Mouse (Mus musculus) embryonic facial prominence, embryonic 14.5 days (tissue): ENCODE measurements around the gene Casq1. TPM values are rescaled to one million over a fixed set of nuclear protein-coding genes. Genes with fewer than 3 reads are reported as not detected.
"Not testable (repeated sequence)": the region's sequence is repeated elsewhere in the genome, so short reads cannot be mapped to it uniquely, and the experiment has no call there.

Experiments used
- ATAC-seq: fragments of 200-750 bp; cut with Nextera tagmentation; 2 replicates; pipeline ENCODE4 v1.8.0; 2017; ENCODE audit warnings: low read depth, moderate number of reproducible peaks, moderate TSS enrichment
- DNase-seq: peaks from one replicate; pipeline ENCODE4 v3.0.0-alpha.2; 2015; ENCODE audit warnings: low spot score
- H3K27ac ChIP-seq: fragments of 300-500 bp; sonication (generic); replicated peaks from 2 replicates; pipeline ENCODE4 v1.5.1; 2014; ENCODE audit warnings: low read depth, mild to moderate bottlenecking, low read length, moderate library complexity
- H3K27me3 ChIP-seq: fragments of 300-500 bp; sonication (generic); replicated peaks from 2 replicates; pipeline ENCODE4 v1.6.1; 2014; ENCODE audit warnings: low read length; ENCODE audit not compliant: control insufficient read depth, insufficient read depth
- H3K36me3 ChIP-seq: fragments of 300-500 bp; sonication (generic); 2 replicates; pipeline ENCODE4 v1.6.1; 2014; ENCODE audit warnings: low read length, mixed read lengths; ENCODE audit not compliant: control insufficient read depth, insufficient read depth
- H3K4me1 ChIP-seq: fragments of 300-500 bp; sonication (generic); 2 replicates; pipeline ENCODE4 v1.6.1; 2014; ENCODE audit warnings: antibody characterized with exemption, low read length; ENCODE audit not compliant: control insufficient read depth, insufficient read depth
- H3K4me2 ChIP-seq: fragments of 300-500 bp; sonication (generic); 2 replicates; pipeline ENCODE4 v1.6.1; 2014; ENCODE audit warnings: low read depth, mild to moderate bottlenecking, low read length, moderate library complexity, mixed read lengths
- H3K4me3 ChIP-seq: fragments of 300-500 bp; sonication (generic); 2 replicates; pipeline ENCODE4 v1.5.1; 2014; ENCODE audit warnings: low read depth, mild to moderate bottlenecking, low read length
- H3K9ac ChIP-seq: fragments of 300-500 bp; sonication (generic); 2 replicates; pipeline ENCODE4 v1.6.1; 2014; ENCODE audit warnings: low read depth, mild to moderate bottlenecking, low read length, moderate library complexity, mixed read lengths
- H3K9me3 ChIP-seq: fragments of 300-500 bp; sonication (generic); 2 replicates; pipeline ENCODE4 v1.6.1; 2016; ENCODE audit warnings: low read length; ENCODE audit not compliant: control insufficient read depth
- WGBS: fragments of 180-500 bp; shearing (Covaris S2); extraction: QIAGEN DNeasy Blood & Tissue Kit; methylation state at CpG from one replicate; pipeline ENCODE4 v1.1.7; 2014; 5-methylcytosine and 5-hydroxymethylcytosine counted together
- polyA plus RNA-seq: library from polyadenylated mRNA; unstranded; fragments of >200 nt; fragmentation: Nextera tagmentation; extraction: Ambion mirVana; gene quantifications from 2 replicates; pipeline ENCODE4 v1.2.1, GENCODE M21; 2014

Casq1 gene
- 39.4 and 74.3 TPM in 2 replicates for polyA plus RNA-seq

GRCm38 (mm10) chr1:172219451-172220406 lies at the start of gene Casq1:
TSS of gene Casq1 (minus strand) at chr1:172219868.
- H3K4me1 ChIP-seq = peaks cover 38% of the 10 kb centered on the region
- WGBS = 80% methylated on average over 18 of the region's 19 CpGs
- H3K36me3 ChIP-seq = no peaks in the 10 kb centered on the region
- H3K27ac ChIP-seq = peak within 1 kb of the TSS; percentile 92
- 0 out of 2 replicates have a peak within 1 kb of the TSS, but pooled peaks have one; percentile 10 for H3K4me2 ChIP-seq
- H3K27me3 ChIP-seq = no peaks in the 10 kb centered on the region
- no peak within 1 kb of the TSS for H3K4me3 ChIP-seq
- DNase-seq (no peak), ATAC-seq (no peak)
- no peaks in the 10 kb centered on the region for H3K9me3 ChIP-seq
- H3K9ac ChIP-seq = peak within 1 kb of the TSS; percentile 15; the same call in 1 of the 2 replicates

DNA sequence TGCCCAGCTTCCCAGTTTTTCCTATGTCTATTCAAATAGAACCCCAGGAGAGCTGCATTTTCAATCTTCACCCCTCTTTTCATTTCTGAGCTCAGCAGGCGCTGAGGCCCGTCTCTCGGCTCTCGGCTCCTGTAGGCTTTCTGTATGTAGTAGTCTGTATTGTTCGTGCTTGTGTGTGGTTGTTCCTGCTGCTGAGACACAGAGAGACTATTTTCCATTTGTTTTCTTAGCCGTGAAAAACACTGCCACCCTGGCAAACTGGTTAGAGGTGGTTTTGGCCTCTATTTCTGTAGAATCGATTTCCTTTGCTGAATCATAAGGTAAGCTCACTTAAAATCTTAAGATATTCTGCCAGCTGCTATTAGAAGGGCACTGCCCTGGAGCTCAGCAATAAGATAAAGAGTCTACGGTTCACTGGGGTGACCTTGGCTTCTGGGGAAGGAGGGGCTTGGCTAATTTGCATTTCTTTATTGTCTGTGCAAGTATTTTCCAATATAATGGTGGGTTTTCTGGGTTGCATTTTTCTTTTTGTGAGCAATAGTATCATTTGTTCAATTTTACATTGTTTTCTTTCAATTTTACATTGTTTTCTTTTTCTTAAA lies 41.9 kb upstream of the Casq1 start, which contains the start of gene Igsf8:
Gene Igsf8 (plus strand): TSS at position 165 of the 602 bp plus-strand sequence.
- no peaks in the 10 kb centered on the region for H3K36me3 ChIP-seq
- H3K27me3 ChIP-seq = no peaks in the 10 kb centered on the region
- 52% methylated on average over 8 of the region's 8 CpGs for WGBS
- H3K4me3 ChIP-seq = no peak within 1 kb of the TSS
- no peaks in the 10 kb centered on the region for H3K9me3 ChIP-seq
- no peak within 1 kb of the TSS for H3K9ac ChIP-seq
- DNase-seq = no peak
- no peak within 1 kb of the TSS for H3K27ac ChIP-seq
- ATAC-seq = no peak
- no peak within 1 kb of the TSS for H3K4me2 ChIP-seq
- H3K4me1 ChIP-seq = no peaks in the 10 kb centered on the region

GRCm38 (mm10) chr1:172258314-172258713 lies 38.6 kb upstream of the Casq1 start, which contains the start of gene Atp1a4:
TSS of gene Atp1a4 (minus strand) at chr1:172258414.
- Histone ChIP-seq H3K9ac (no peak within 1 kb of the TSS), H3K27me3 (no peaks in the 10 kb centered on the region), H3K4me1 (no peaks in the 10 kb centered on the region), H3K36me3 (no peaks in the 10 kb centered on the region), H3K27ac (no peak within 1 kb of the TSS), H3K4me3 (no peak within 1 kb of the TSS), H3K9me3 (no peaks in the 10 kb centered on the region), H3K4me2 (no peak within 1 kb of the TSS)
- 88% methylated on average over 6 of the region's 6 CpGs for WGBS
- no peak for DNase-seq
- no peak for ATAC-seq

DNA sequence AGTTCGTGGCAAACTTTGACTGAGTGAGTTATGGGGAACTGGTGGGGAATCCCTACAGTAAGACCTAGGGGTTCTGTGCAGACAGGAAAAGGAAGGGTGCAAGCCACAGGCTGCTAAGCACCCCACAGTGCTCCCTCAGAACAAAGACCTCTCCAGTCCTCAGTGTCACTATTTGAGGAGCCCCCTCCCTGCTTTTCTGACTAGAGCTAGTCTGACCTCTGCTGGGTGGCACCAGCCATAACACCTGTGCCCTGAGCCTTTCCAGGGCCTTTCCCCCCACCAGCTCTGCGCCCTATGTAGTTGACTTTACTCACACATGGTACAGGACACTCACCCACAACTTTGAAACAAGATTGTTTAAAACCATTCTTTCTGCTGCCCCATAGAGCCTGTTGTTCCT lies 28.0 kb upstream of the Casq1 start:
- no peak overlapping the region for H3K27ac ChIP-seq
- DNase-seq (peak; percentile 51), ATAC-seq (peak; percentile 75)
- 37% methylated on average over 2 of the region's 2 CpGs for WGBS
- H3K27me3 ChIP-seq = peaks cover 12% of the 10 kb centered on the region
- H3K9ac ChIP-seq = no peak overlapping the region
- no peak overlapping the region for H3K4me3 ChIP-seq
- no peaks in the 10 kb centered on the region for H3K36me3 ChIP-seq
- no peak overlapping the region for H3K4me2 ChIP-seq
- H3K9me3 ChIP-seq = no peaks in the 10 kb centered on the region
- H3K4me1 ChIP-seq = peaks cover 5% of the 10 kb centered on the region; the same call in 1 of the 2 replicates

- no peak for DNase-seq
- no peak for ATAC-seq
- WGBS = 59% methylated on average over 4 of the region's 4 CpGs
- H3K4me3 ChIP-seq = no peak overlapping the region
- H3K9ac ChIP-seq = no peak overlapping the region
- H3K36me3 ChIP-seq = no peaks in the 10 kb centered on the region
- H3K4me1 ChIP-seq = peaks cover 5% of the 10 kb centered on the region; the same call in 1 of the 2 replicates
- peaks cover 12% of the 10 kb centered on the region for H3K27me3 ChIP-seq
- H3K4me2 ChIP-seq = no peak overlapping the region
- H3K9me3 ChIP-seq = no peaks in the 10 kb centered on the region
- no peak overlapping the region for H3K27ac ChIP-seq
These were observed 27.5 kb upstream of the Casq1 start for GRCm38 (mm10) chr1:172247216-172247615.

DNA sequence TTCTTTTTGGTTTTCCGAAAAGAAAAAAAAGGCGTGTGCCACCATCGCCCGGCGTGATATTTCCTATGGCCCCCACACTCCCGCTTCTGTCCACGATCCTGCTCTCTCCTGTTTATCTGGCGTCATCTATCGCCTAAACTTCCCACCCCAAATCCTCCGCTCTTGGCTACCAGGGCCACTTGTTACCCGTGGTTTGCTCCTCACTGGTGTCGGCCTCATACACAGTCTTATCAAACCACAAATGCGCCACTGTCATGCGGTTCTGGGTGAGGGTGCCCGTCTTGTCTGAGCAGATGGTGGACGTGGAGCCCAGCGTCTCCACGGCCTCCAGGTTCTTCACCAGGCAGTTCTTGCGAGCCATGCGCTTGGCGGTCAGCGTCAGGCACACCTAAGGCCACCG lies 25.0 kb upstream of the Casq1 start:
- not testable (repeated sequence) for H3K4me3 ChIP-seq, H3K4me1 ChIP-seq, H3K9me3 ChIP-seq, H3K9ac ChIP-seq, ATAC-seq, DNase-seq, H3K36me3 ChIP-seq, H3K27ac ChIP-seq
- 41% methylated on average over 23 of the region's 23 CpGs for WGBS
- H3K27me3 ChIP-seq = peaks cover 12% of the 10 kb centered on the region
- peak overlapping the region; percentile 24; the same call in 1 of the 2 replicates for H3K4me2 ChIP-seq

DNA sequence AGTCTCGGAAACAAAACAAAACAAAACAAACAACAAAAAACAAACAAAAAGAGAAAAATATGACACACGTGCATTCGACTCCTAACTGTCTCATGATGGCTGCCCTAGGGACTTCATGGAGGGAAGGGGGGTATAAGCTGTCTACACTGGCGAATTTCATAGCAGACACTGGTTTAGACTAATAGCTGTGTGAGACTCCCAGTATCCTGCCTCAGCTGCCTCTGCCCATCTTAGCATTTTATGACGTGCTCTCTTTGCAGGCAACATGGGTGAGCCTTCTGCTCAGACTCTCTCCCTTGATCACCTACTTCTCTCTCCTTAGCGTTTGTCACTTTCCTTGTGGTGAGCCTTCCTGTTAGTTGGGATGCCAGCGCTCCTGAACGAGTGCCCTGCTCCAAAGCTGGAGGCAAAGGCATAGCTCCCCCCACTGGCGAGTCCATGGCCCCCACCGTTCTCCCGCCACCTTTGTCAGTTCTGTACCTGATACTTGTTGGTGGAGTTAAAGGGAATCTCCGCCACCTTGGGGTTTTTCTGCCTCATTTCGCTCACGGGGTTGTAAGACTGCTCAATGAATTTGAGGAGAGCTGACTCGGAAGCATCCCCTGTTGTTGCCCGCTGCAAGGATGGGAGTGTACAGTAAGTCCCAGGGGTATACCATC lies 24.0 kb upstream of the Casq1 start:
- H3K4me2 ChIP-seq = peak overlapping the region; percentile 24
- 0 out of 2 replicates have a peak overlapping the region, but pooled peaks have one; percentile 19 for H3K9ac ChIP-seq
- no peaks in the 10 kb centered on the region for H3K36me3 ChIP-seq
- no peak overlapping the region for H3K4me3 ChIP-seq
- H3K9me3 ChIP-seq = no peaks in the 10 kb centered on the region
- no peak for ATAC-seq
- H3K27ac ChIP-seq = no peak overlapping the region
- no peak for DNase-seq
- WGBS = 30% methylated on average over 16 of the region's 16 CpGs
- H3K4me1 ChIP-seq = peaks cover 5% of the 10 kb centered on the region; the same call in 1 of the 2 replicates
- peaks cover 12% of the 10 kb centered on the region for H3K27me3 ChIP-seq

GRCm38 (mm10) chr1:172242401-172242800 lies 22.7 kb upstream of the Casq1 start:
- peaks cover 5% of the 10 kb centered on the region; the same call in 1 of the 2 replicates for H3K4me1 ChIP-seq
- DNase-seq (peak; percentile 84), ATAC-seq (peak; percentile 87)
- H3K36me3 ChIP-seq = no peaks in the 10 kb centered on the region
- no peak overlapping the region for H3K4me3 ChIP-seq
- H3K27ac ChIP-seq = no peak overlapping the region
- peaks cover 12% of the 10 kb centered on the region for H3K27me3 ChIP-seq
- no peak overlapping the region for H3K9ac ChIP-seq
- 35% methylated on average over 2 of the region's 2 CpGs for WGBS
- no peaks in the 10 kb centered on the region for H3K9me3 ChIP-seq
- H3K4me2 ChIP-seq = no peak overlapping the region
